Comparison of ENCODE assay signal across 8 mouse cellular contexts in genomic region chr11:3894406-3895281, GRCm38 (mm10). TPM values are rescaled to one million over a fixed set of nuclear protein-coding genes. Genes with fewer than 3 reads are reported as not detected.
DNase-seq lines count a peak whose midpoint lies in the region; ATAC-seq and TF ChIP-seq lines count a peak whose summit lies in the region.

TSS of gene 4921536K21Rik (minus strand) at chr11:3895098.
TSS of gene Dusp18 (plus strand) at chr11:3895240.

- peaks cover 20% of the 10 kb centered on the region for H3K36me3 ChIP-seq in forebrain, embryonic 12.5 days (replicated peaks)
- peaks cover 19% of the 10 kb centered on the region for H3K36me3 ChIP-seq in heart, postnatal 0 days (replicated peaks; ENCODE audit: control insufficient read depth, insufficient read depth, low read length)
- no peaks in the 10 kb centered on the region for H3K36me3 ChIP-seq in liver, embryonic 14.5 days (replicated peaks; ENCODE audit: control insufficient read depth, insufficient read depth, low read depth)
- no peaks in the 10 kb centered on the region for H3K36me3 ChIP-seq in stomach, embryonic 16.5 days (ENCODE audit: control insufficient read depth, insufficient read depth, low read length)

- 0 out of 2 replicates have a peak, but pooled peaks cover 3% of the 10 kb centered on the region for H3K27me3 ChIP-seq in forebrain, embryonic 12.5 days
- H3K27me3 ChIP-seq in heart, postnatal 0 days (ENCODE audit: control insufficient read depth, insufficient read depth, low read length): no peaks in the 10 kb centered on the region
- H3K27me3 ChIP-seq in liver, embryonic 14.5 days (ENCODE audit: control insufficient read depth, insufficient read depth, low read length): no peaks in the 10 kb centered on the region
- H3K27me3 ChIP-seq in stomach, embryonic 16.5 days (ENCODE audit: control insufficient read depth, insufficient read depth, low read length): no peaks in the 10 kb centered on the region

- H3K27ac ChIP-seq in forebrain, embryonic 12.5 days: peak within 1 kb of the TSS; percentile 84
- H3K27ac ChIP-seq in heart, postnatal 0 days (ENCODE audit: low read depth): peak within 1 kb of the TSS; percentile 65
- H3K27ac ChIP-seq in liver, embryonic 14.5 days: no peak within 1 kb of the TSS
- H3K27ac ChIP-seq in stomach, embryonic 16.5 days (ENCODE audit: low read length): peak within 1 kb of the TSS; percentile 90

- TF ChIP-seq EP300 in heart, postnatal 0 days (IDR thresholded peaks at IDR 0.05; ENCODE audit: low read depth): no peak
- no peak for TF ChIP-seq EP300 in liver, embryonic 14.5 days (IDR thresholded peaks at IDR 0.05; ENCODE audit: low read depth)

- 3% methylated on average over 46 of the region's 46 CpGs for WGBS in forebrain, embryonic 12.5 days
- 5% methylated on average over 46 of the region's 46 CpGs for WGBS in heart, postnatal 0 days
- WGBS in liver, embryonic 14.5 days (ENCODE audit: insufficient replicate concordance): 6% methylated on average over 46 of the region's 46 CpGs
- WGBS in stomach, embryonic 16.5 days: 4% methylated on average over 46 of the region's 46 CpGs

- no peak for TF ChIP-seq CTCF in heart, postnatal 0 days (IDR thresholded peaks at IDR 0.05; ENCODE audit: low read depth)
- no peak for TF ChIP-seq CTCF in liver, embryonic 14.5 days (IDR thresholded peaks at IDR 0.05; ENCODE audit: low read depth)

- H3K4me1 ChIP-seq in forebrain, embryonic 12.5 days: peaks cover 14% of the 10 kb centered on the region; the same call in 1 of the 2 replicates
- H3K4me1 ChIP-seq in heart, postnatal 0 days (ENCODE audit: control insufficient read depth, insufficient read depth): 0 out of 2 replicates have a peak, but pooled peaks cover 4% of the 10 kb centered on the region
- H3K4me1 ChIP-seq in liver, embryonic 14.5 days (replicated peaks; ENCODE audit: control insufficient read depth in 2 of 2, insufficient read depth in 2 of 2, low read length in 1 of 2): peaks cover 0 to 4% of the 10 kb centered on the region in 2 experiments; a peak in 2 of 4 replicates
- H3K4me1 ChIP-seq in stomach, embryonic 16.5 days (ENCODE audit: control insufficient read depth, insufficient read depth, low read length): no peaks in the 10 kb centered on the region

- peak; percentile 98 for ATAC-seq in forebrain, embryonic 12.5 days (ENCODE audit: low FRiP score)
- ATAC-seq in heart, postnatal 0 days (ENCODE audit: insufficient read depth, low read depth): peak; percentile 98
- peak; percentile 94 for ATAC-seq in liver, embryonic 14.5 days (ENCODE audit: insufficient read depth)
- ATAC-seq in stomach, embryonic 16.5 days (ENCODE audit: insufficient read depth, low FRiP score): peak; percentile 96

- H3K4me3 ChIP-seq in forebrain, embryonic 12.5 days (replicated peaks): peak within 1 kb of the TSS; percentile 53
- peak within 1 kb of the TSS; percentile 54 for H3K4me3 ChIP-seq in heart, postnatal 0 days (ENCODE audit: low read depth, low read length)
- peak within 1 kb of the TSS; percentile 45 to 74 for H3K4me3 ChIP-seq in liver, embryonic 14.5 days (ENCODE audit: insufficient read depth in 1 of 2, low read depth in 2 of 2, low read length in 2 of 2)
- peak within 1 kb of the TSS; percentile 56 for H3K4me3 ChIP-seq in stomach, embryonic 16.5 days (replicated peaks; ENCODE audit: low read length)

- peak within 1 kb of the TSS; percentile 70 for H3K9ac ChIP-seq in forebrain, embryonic 12.5 days
- peak within 1 kb of the TSS; percentile 41; the same call in 1 of the 2 replicates for H3K9ac ChIP-seq in heart, postnatal 0 days (replicated peaks; ENCODE audit: low read depth, low read length)
- peak within 1 kb of the TSS; percentile 19 for H3K9ac ChIP-seq in liver, embryonic 14.5 days (replicated peaks)
- H3K9ac ChIP-seq in stomach, embryonic 16.5 days (ENCODE audit: low read length): peak within 1 kb of the TSS; percentile 75

- DNase-seq in CD8-positive naive resting alpha-beta T cell, adult 2 months (ENCODE audit: low read depth in 2 of 2, low spot score in 2 of 2): peak; percentile 79 to 85
- peak; percentile 91 for DNase-seq in c-Kit-positive CD71-positive TER-119-positive erythroid progenitor cells, embryonic 14.5 days (ENCODE audit: low spot score)
- peak; percentile 94 for DNase-seq in heart, postnatal 0 days (ENCODE audit: low spot score)
- DNase-seq in kidney, postnatal 36 days: peak; percentile 97
- peak; percentile 77 to 87 (median 79) for DNase-seq in liver, embryonic 14.5 days (ENCODE audit: low read depth in 3 of 3, low spot score in 3 of 3)
- peak; percentile 97 for DNase-seq in neural tube, embryonic 10.5 days (ENCODE audit: extremely low spot score, low spot score)

- peak within 1 kb of the TSS; percentile 74 for H3K4me2 ChIP-seq in forebrain, embryonic 12.5 days
- H3K4me2 ChIP-seq in heart, postnatal 0 days (ENCODE audit: low read depth, low read length): peak within 1 kb of the TSS; percentile 76
- peak within 1 kb of the TSS; percentile 65 for H3K4me2 ChIP-seq in liver, embryonic 14.5 days (ENCODE audit: low read depth)
- peak within 1 kb of the TSS; percentile 89 for H3K4me2 ChIP-seq in stomach, embryonic 16.5 days (ENCODE audit: low read depth, low read length)

- H3K9me3 ChIP-seq in forebrain, embryonic 12.5 days: no peaks in the 10 kb centered on the region
- no peaks in the 10 kb centered on the region for H3K9me3 ChIP-seq in heart, postnatal 0 days (replicated peaks; ENCODE audit: control insufficient read depth, low read length)
- no peaks in the 10 kb centered on the region for H3K9me3 ChIP-seq in liver, embryonic 14.5 days (ENCODE audit: control insufficient read depth, low read length)
- H3K9me3 ChIP-seq in stomach, embryonic 16.5 days (replicated peaks; ENCODE audit: control insufficient read depth, low read length): no peaks in the 10 kb centered on the region

RNA-seq across cellular contexts. Expression of gene 4921536K21Rik, which starts in this region (rescaled TPM):
- polyA plus RNA-seq in forebrain, embryonic 12.5 days (2016; fragmentation: Nextera tagmentation; extraction: Ambion mirVana): 0.79 and 0.92 TPM in 2 replicates
- not detected in 2 replicates for total RNA-seq in heart, postnatal 0 days (2014; rRNA removed; ENCODE audit: low replicate concordance)
- 0.11 and 0.12 TPM in 2 replicates for polyA plus RNA-seq in heart, postnatal 0 days (2015; fragmentation: Nextera tagmentation; extraction: Ambion mirVana)
- polyA plus RNA-seq in liver, embryonic 14.5 days (2012; rRNA removed): 0.02 and 0.06 TPM in 2 replicates
- polyA plus RNA-seq in liver, embryonic 14.5 days (2014; fragmentation: Nextera tagmentation; extraction: Ambion mirVana): not detected in 2 replicates
- 0.13 and 0.36 TPM in 2 replicates for polyA plus RNA-seq in stomach, embryonic 16.5 days (2015; fragmentation: Nextera tagmentation; extraction: Ambion mirVana)

RNA-seq across cellular contexts. Expression of gene Dusp18, which starts in this region (rescaled TPM):
- 28.0 and 29.8 TPM in 2 replicates for polyA plus RNA-seq in forebrain, embryonic 12.5 days (2016; fragmentation: Nextera tagmentation; extraction: Ambion mirVana)
- 10.4 and 14.8 TPM in 2 replicates for total RNA-seq in heart, postnatal 0 days (2014; rRNA removed; ENCODE audit: low replicate concordance)
- 9.8 and 16.5 TPM in 2 replicates for polyA plus RNA-seq in heart, postnatal 0 days (2015; fragmentation: Nextera tagmentation; extraction: Ambion mirVana)
- 0.15 and 0.16 TPM in 2 replicates for polyA plus RNA-seq in liver, embryonic 14.5 days (2012; rRNA removed)
- 0.20 and 0.27 TPM in 2 replicates for polyA plus RNA-seq in liver, embryonic 14.5 days (2014; fragmentation: Nextera tagmentation; extraction: Ambion mirVana)
- polyA plus RNA-seq in stomach, embryonic 16.5 days (2015; fragmentation: Nextera tagmentation; extraction: Ambion mirVana): 9.5 and 11.3 TPM in 2 replicates

Comparison
In these comparisons a context has a peak if more than half of its experiments do, and no peak if none do; other contexts are left out.
1. Peak in DNase-seq, ATAC-seq, H3K4me3 ChIP-seq, H3K9ac ChIP-seq and H3K4me2 ChIP-seq in liver, embryonic 14.5 days; RNA of the genes that start here not detected or under 1 TPM.
2. H3K9ac ChIP-seq: peak in every context shown above with its lines; median percentile 75 in stomach, embryonic 16.5 days; 70 in forebrain, embryonic 12.5 days; 41 in heart, postnatal 0 days; 19 in liver, embryonic 14.5 days.